Mouse (Mus musculus) thymus, adult 2 months (tissue): ENCODE measurements at regions not wholly inside any gene's neighbourhood (a gene's known extent, or its start where the extent isn't known, plus 50 kb on each side); places are given as distances from the start of the nearest gene placed in this dataset.

Source experiments
- DNase-seq: peaks from one replicate; pipeline ENCODE4 v3.0.0; 2021
- H3K27ac ChIP-seq: fragments of 200-500 bp; 2 replicates; pipeline ENCODE4 v1.5.1; 2012; ENCODE audit warnings: low read length, control low read depth; ENCODE audit not compliant: control insufficient read depth, insufficient read depth
- H3K27me3 ChIP-seq: fragments of 200-500 bp; 2 replicates; pipeline ENCODE4 v1.6.1; 2012; ENCODE audit warnings: mild to moderate bottlenecking, low read length, moderate library complexity, mixed read lengths; ENCODE audit not compliant: control insufficient read depth, insufficient read depth
- H3K36me3 ChIP-seq: fragments of 200-500 bp; 2 replicates; pipeline ENCODE4 v1.6.1; 2012; ENCODE audit warnings: mild to moderate bottlenecking, low read length, moderate library complexity; ENCODE audit not compliant: control insufficient read depth, insufficient read depth
- H3K4me1 ChIP-seq: fragments of 200-500 bp; replicated peaks from 2 replicates; pipeline ENCODE4 v1.6.1; 2012; ENCODE audit warnings: low read length; ENCODE audit not compliant: control insufficient read depth, insufficient read depth
- H3K4me3 ChIP-seq: fragments of 200-500 bp; 2 replicates; pipeline ENCODE4 v1.5.1; 2012; ENCODE audit warnings: mild to moderate bottlenecking, low read length, control low read depth, moderate library complexity; ENCODE audit not compliant: control insufficient read depth, insufficient read depth
- CTCF ChIP-seq: fragments of 200-500 bp; IDR thresholded peaks from 2 replicates; pipeline ENCODE4 v1.5.1; 2012; ENCODE audit warnings: mild to moderate bottlenecking, control low read depth, low read length, moderate library complexity, borderline replicate concordance; ENCODE audit not compliant: control insufficient read depth, poor library complexity, insufficient read depth; ENCODE audit errors: extremely low read depth
- POLR2A ChIP-seq: fragments of 200-500 bp; IDR thresholded peaks from 2 replicates; pipeline ENCODE4 v1.6.1; 2012; ENCODE audit warnings: mild to moderate bottlenecking, low read length, control low read depth, moderate library complexity; ENCODE audit not compliant: control insufficient read depth, poor library complexity, insufficient read depth; ENCODE audit errors: extremely low read depth
- WGBS: fragments of 180-500 bp; shearing (Covaris S2); methylation state at CpG from one replicate; pipeline ENCODE4 v1.1.7; 2018; 5-methylcytosine and 5-hydroxymethylcytosine counted together

- Histone ChIP-seq H3K4me3 (no peak overlapping the region), H3K27ac (no peak overlapping the region), H3K27me3 (peaks cover 2% of the 10 kb centered on the region; the same call in 1 of the 2 replicates), H3K36me3 (no peaks in the 10 kb centered on the region), H3K4me1 (no peaks in the 10 kb centered on the region)
- TF ChIP-seq POLR2A, result no peak
- TF ChIP-seq CTCF, result no peak
- WGBS, result 62% methylated on average over 3 of the region's 3 CpGs
- no peak for DNase-seq
Observed at GRCm38 (mm10) chr2:94248948-94249347, 91.2 kb upstream of the Hsd17b12 start.

- Histone ChIP-seq H3K27ac (no peak overlapping the region), H3K36me3 (no peaks in the 10 kb centered on the region), H3K4me1 (no peaks in the 10 kb centered on the region), H3K4me3 (no peak overlapping the region), H3K27me3 (peaks cover 6% of the 10 kb centered on the region; the same call in 1 of the 2 replicates)
- TF ChIP-seq POLR2A (no peak), CTCF (no peak)
- no peak for DNase-seq
- 12% methylated on average over 30 of the region's 30 CpGs for WGBS
Observed at GRCm38 (mm10) chr2:94246851-94247471, 89.2 kb upstream of the Hsd17b12 start.

- H3K4me3 ChIP-seq, result no peak overlapping the region
- whole genome bisulfite sequencing, result 56% methylated on average over 9 of the region's 9 CpGs
- no peaks in the 10 kb centered on the region for H3K36me3 ChIP-seq
- no peaks in the 10 kb centered on the region for H3K4me1 ChIP-seq
- DNase-seq, result no peak
- no peak overlapping the region for H3K27ac ChIP-seq
- TF ChIP-seq POLR2A (no peak), CTCF (no peak)
- peaks cover 7% of the 10 kb centered on the region; the same call in 1 of the 2 replicates for H3K27me3 ChIP-seq
Observed at GRCm38 (mm10) chr2:94246180-94246611, 88.4 kb upstream of the Hsd17b12 start.

- Histone ChIP-seq H3K36me3 (no peaks in the 10 kb centered on the region), H3K27ac (no peak overlapping the region), H3K4me3 (no peak overlapping the region), H3K4me1 (no peaks in the 10 kb centered on the region), H3K27me3 (peaks cover 10% of the 10 kb centered on the region; the same call in 1 of the 2 replicates)
- TF ChIP-seq CTCF, result peak; percentile 69; the same call in 1 of the 2 replicates
- no peak for TF ChIP-seq POLR2A
- 5% methylated on average over 16 of the region's 16 CpGs for WGBS
- peak; percentile 64 for DNase-seq
Observed at GRCm38 (mm10) chr2:94245305-94245959, 87.7 kb upstream of the Hsd17b12 start.

DNA sequence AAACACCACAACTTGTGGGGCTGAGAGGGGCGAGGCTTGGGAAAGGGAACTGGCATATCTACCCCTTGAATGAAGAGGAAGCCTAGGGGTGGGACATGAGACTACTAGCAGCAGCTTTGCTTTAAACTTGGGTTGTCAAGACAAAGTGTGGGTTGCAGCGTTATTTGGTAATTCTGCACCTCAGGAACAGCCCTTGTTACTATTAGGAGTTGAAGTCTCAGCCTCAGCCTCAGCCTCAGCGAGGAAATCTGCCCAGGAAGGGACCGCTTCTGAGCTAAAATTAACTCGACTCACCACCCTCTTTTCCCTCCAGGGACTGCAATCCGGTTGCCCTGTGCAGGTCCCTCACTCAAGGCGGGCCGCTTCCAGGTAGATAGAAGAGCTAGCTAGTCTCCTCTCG is 86.4 kb upstream of the Hsd17b12 start:
- whole genome bisulfite sequencing, result 10% methylated on average over 9 of the region's 9 CpGs
- no peak for DNase-seq
- peaks cover 18% of the 10 kb centered on the region; the same call in 1 of the 2 replicates for H3K27me3 ChIP-seq
- TF ChIP-seq POLR2A (no peak), CTCF (no peak)
- H3K27ac ChIP-seq, result no peak overlapping the region
- no peaks in the 10 kb centered on the region for H3K36me3 ChIP-seq
- H3K4me1 ChIP-seq, result no peaks in the 10 kb centered on the region
- H3K4me3 ChIP-seq, result no peak overlapping the region

GRCm38 (mm10) chr2:94243053-94243916 is 85.5 kb upstream of the Hsd17b12 start:
- Histone ChIP-seq H3K4me3 (no peak overlapping the region), H3K27me3 (peaks cover 18% of the 10 kb centered on the region; the same call in 1 of the 2 replicates), H3K36me3 (no peaks in the 10 kb centered on the region), H3K27ac (no peak overlapping the region), H3K4me1 (no peaks in the 10 kb centered on the region)
- TF ChIP-seq CTCF (no peak), POLR2A (no peak)
- DNase-seq, result no peak
- 5% methylated on average over 50 of the region's 50 CpGs for WGBS
